Mouse (Mus musculus): ENCODE results near the gene Plet1. TPM values are rescaled to one million over a fixed set of nuclear protein-coding genes. Genes with fewer than 3 reads are reported as not detected.

The Plet1 gene
- total and polyA plus RNA-seq, 2 experiments from 2014 or later: 1.2 to 3.7 TPM

- TF ChIP-seq CTCF (IDR thresholded peaks at IDR 0.05; ENCODE audit: low read depth) (no peak), EP300 (IDR thresholded peaks at IDR 0.05; ENCODE audit: low read depth) (no peak)
- Histone ChIP-seq H3K27ac (ENCODE audit: low read depth) (no peak overlapping the region), H3K4me2 (ENCODE audit: low read depth, low read length) (no peak overlapping the region), H3K9ac (replicated peaks; ENCODE audit: low read depth, low read length) (no peak overlapping the region), H3K27me3 (ENCODE audit: control insufficient read depth, insufficient read depth, low read length) (no peaks in the 10 kb centered on the region), H3K9me3 (replicated peaks; ENCODE audit: control insufficient read depth, low read length) (no peaks in the 10 kb centered on the region), H3K36me3 (replicated peaks; ENCODE audit: control insufficient read depth, insufficient read depth, low read length) (no peaks in the 10 kb centered on the region), H3K4me1 (ENCODE audit: control insufficient read depth, insufficient read depth) (0 out of 2 replicates have a peak, but pooled peaks cover 3% of the 10 kb centered on the region), H3K4me3 (ENCODE audit: low read depth, low read length) (no peak overlapping the region)
- WGBS: 36% methylated on average over 7 of the region's 7 CpGs
- DNase-seq (ENCODE audit: low spot score) (no peak), ATAC-seq (ENCODE audit: insufficient read depth, low read depth) (no peak)
Observed at GRCm38 (mm10) chr9:50507570-50507969, 13.2 kb downstream of the Plet1 start.

GRCm38 (mm10) chr9:50515462-50515861 lies 21.1 kb downstream of the Plet1 start:
- H3K9me3 ChIP-seq (replicated peaks; ENCODE audit: control insufficient read depth, low read length): no peaks in the 10 kb centered on the region
- H3K9ac ChIP-seq (replicated peaks; ENCODE audit: low read depth, low read length): no peak overlapping the region
- no peaks in the 10 kb centered on the region for H3K36me3 ChIP-seq (replicated peaks; ENCODE audit: control insufficient read depth, insufficient read depth, low read length)
- no peaks in the 10 kb centered on the region for H3K27me3 ChIP-seq (ENCODE audit: control insufficient read depth, insufficient read depth, low read length)
- H3K4me1 ChIP-seq (ENCODE audit: control insufficient read depth, insufficient read depth): no peaks in the 10 kb centered on the region
- 42% methylated on average over 5 of the region's 5 CpGs for WGBS
- no peak for TF ChIP-seq EP300 (IDR thresholded peaks at IDR 0.05; ENCODE audit: low read depth)
- TF ChIP-seq CTCF (IDR thresholded peaks at IDR 0.05; ENCODE audit: low read depth): no peak
- DNase-seq (ENCODE audit: low spot score): no peak
- no peak overlapping the region for H3K27ac ChIP-seq (ENCODE audit: low read depth)
- no peak overlapping the region for H3K4me2 ChIP-seq (ENCODE audit: low read depth, low read length)
- no peak overlapping the region for H3K4me3 ChIP-seq (ENCODE audit: low read depth, low read length)
- no peak for ATAC-seq (ENCODE audit: insufficient read depth, low read depth)

DNA sequence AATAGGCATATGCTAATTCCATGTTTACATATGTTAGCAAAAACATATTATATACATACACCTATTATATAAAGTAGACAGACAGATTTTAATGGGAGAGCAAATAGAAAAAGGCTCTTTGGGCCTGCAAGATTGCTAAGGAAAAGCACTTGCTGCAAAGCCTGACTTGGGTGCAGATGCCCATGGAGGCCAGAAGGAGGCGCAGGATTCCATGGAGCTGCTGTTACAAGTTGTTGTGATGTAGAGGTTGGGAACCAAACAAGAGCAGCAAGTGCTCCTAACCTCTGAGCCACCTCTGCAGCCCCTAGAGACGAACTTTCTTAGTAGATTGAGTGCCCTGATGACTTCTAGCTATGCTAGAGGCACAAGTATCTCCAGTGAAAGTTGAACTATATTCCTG lies 24.5 kb downstream of the Plet1 start:
- no peak for ATAC-seq (ENCODE audit: insufficient read depth, low read depth)
- no peak for DNase-seq (ENCODE audit: low spot score)
- 22% methylated on average over 2 of the region's 2 CpGs for WGBS
- Histone ChIP-seq H3K4me1 (ENCODE audit: control insufficient read depth, insufficient read depth) (no peaks in the 10 kb centered on the region), H3K27ac (ENCODE audit: low read depth) (no peak overlapping the region), H3K27me3 (ENCODE audit: control insufficient read depth, insufficient read depth, low read length) (no peaks in the 10 kb centered on the region), H3K4me3 (ENCODE audit: low read depth, low read length) (no peak overlapping the region), H3K36me3 (replicated peaks; ENCODE audit: control insufficient read depth, insufficient read depth, low read length) (peaks cover 16% of the 10 kb centered on the region), H3K9me3 (replicated peaks; ENCODE audit: control insufficient read depth, low read length) (no peaks in the 10 kb centered on the region), H3K9ac (replicated peaks; ENCODE audit: low read depth, low read length) (no peak overlapping the region), H3K4me2 (ENCODE audit: low read depth, low read length) (no peak overlapping the region)
- TF ChIP-seq EP300 (IDR thresholded peaks at IDR 0.05; ENCODE audit: low read depth) (no peak), CTCF (IDR thresholded peaks at IDR 0.05; ENCODE audit: low read depth) (peak; percentile 39)

- Histone ChIP-seq H3K4me1 (ENCODE audit: control insufficient read depth, insufficient read depth) (no peaks in the 10 kb centered on the region), H3K27me3 (ENCODE audit: control insufficient read depth, insufficient read depth, low read length) (no peaks in the 10 kb centered on the region), H3K27ac (ENCODE audit: low read depth) (no peak overlapping the region), H3K9ac (replicated peaks; ENCODE audit: low read depth, low read length) (no peak overlapping the region), H3K9me3 (replicated peaks; ENCODE audit: control insufficient read depth, low read length) (no peaks in the 10 kb centered on the region), H3K36me3 (replicated peaks; ENCODE audit: control insufficient read depth, insufficient read depth, low read length) (peaks cover 19% of the 10 kb centered on the region), H3K4me3 (ENCODE audit: low read depth, low read length) (no peak overlapping the region), H3K4me2 (ENCODE audit: low read depth, low read length) (no peak overlapping the region)
- WGBS: 57% methylated on average over 6 of the region's 6 CpGs
- no peak for TF ChIP-seq EP300 (IDR thresholded peaks at IDR 0.05; ENCODE audit: low read depth)
- no peak for TF ChIP-seq CTCF (IDR thresholded peaks at IDR 0.05; ENCODE audit: low read depth)
- no peak for ATAC-seq (ENCODE audit: insufficient read depth, low read depth)
- no peak for DNase-seq (ENCODE audit: low spot score)
Observed at GRCm38 (mm10) chr9:50520748-50521147, 26.4 kb downstream of the Plet1 start.

DNA sequence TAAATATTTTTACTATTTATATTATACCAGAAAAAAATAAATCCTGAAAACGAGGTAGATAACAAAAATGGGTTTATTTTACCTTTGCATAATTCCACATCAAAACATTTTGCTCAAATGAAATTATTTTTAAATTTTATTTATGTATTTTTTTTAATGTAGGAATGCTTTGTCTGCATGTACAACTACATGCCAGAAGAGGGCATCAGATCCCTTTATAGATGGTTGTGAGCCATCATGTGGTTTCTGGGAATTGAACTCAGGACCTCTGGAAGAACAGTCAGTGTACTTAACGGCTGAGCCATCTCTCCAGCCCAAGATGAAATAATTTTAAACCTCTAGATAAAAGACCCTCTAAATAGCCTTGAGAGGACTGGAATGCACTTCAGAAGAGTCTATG lies 27.2 kb downstream of the Plet1 start:
- TF ChIP-seq CTCF (IDR thresholded peaks at IDR 0.05; ENCODE audit: low read depth) (peak; percentile 13; the same call in 1 of the 2 replicates), EP300 (IDR thresholded peaks at IDR 0.05; ENCODE audit: low read depth) (no peak)
- WGBS: 47% methylated on average over 2 of the region's 2 CpGs
- ATAC-seq (ENCODE audit: insufficient read depth, low read depth) (no peak), DNase-seq (ENCODE audit: low spot score) (no peak)
- Histone ChIP-seq H3K4me3 (ENCODE audit: low read depth, low read length) (no peak overlapping the region), H3K36me3 (replicated peaks; ENCODE audit: control insufficient read depth, insufficient read depth, low read length) (peaks cover 19% of the 10 kb centered on the region), H3K27ac (ENCODE audit: low read depth) (no peak overlapping the region), H3K27me3 (ENCODE audit: control insufficient read depth, insufficient read depth, low read length) (no peaks in the 10 kb centered on the region), H3K4me2 (ENCODE audit: low read depth, low read length) (no peak overlapping the region), H3K9ac (replicated peaks; ENCODE audit: low read depth, low read length) (no peak overlapping the region), H3K9me3 (replicated peaks; ENCODE audit: control insufficient read depth, low read length) (no peaks in the 10 kb centered on the region), H3K4me1 (ENCODE audit: control insufficient read depth, insufficient read depth) (no peaks in the 10 kb centered on the region)

- Histone ChIP-seq H3K27me3 (ENCODE audit: control insufficient read depth, insufficient read depth, low read length) (no peaks in the 10 kb centered on the region), H3K4me3 (ENCODE audit: low read depth, low read length) (no peak overlapping the region), H3K9ac (replicated peaks; ENCODE audit: low read depth, low read length) (no peak overlapping the region), H3K27ac (ENCODE audit: low read depth) (no peak overlapping the region), H3K36me3 (replicated peaks; ENCODE audit: control insufficient read depth, insufficient read depth, low read length) (peaks cover 19% of the 10 kb centered on the region), H3K9me3 (replicated peaks; ENCODE audit: control insufficient read depth, low read length) (no peaks in the 10 kb centered on the region), H3K4me1 (ENCODE audit: control insufficient read depth, insufficient read depth) (peaks cover 6% of the 10 kb centered on the region; the same call in 1 of the 2 replicates), H3K4me2 (ENCODE audit: low read depth, low read length) (no peak overlapping the region)
- no peak for DNase-seq (ENCODE audit: low spot score)
- no peak for TF ChIP-seq EP300 (IDR thresholded peaks at IDR 0.05; ENCODE audit: low read depth)
- no peak for TF ChIP-seq CTCF (IDR thresholded peaks at IDR 0.05; ENCODE audit: low read depth)
- no peak for ATAC-seq (ENCODE audit: insufficient read depth, low read depth)
- WGBS: 73% methylated on average over 5 of the region's 5 CpGs
Observed at GRCm38 (mm10) chr9:50522574-50522973, 28.2 kb downstream of the Plet1 start.
